Mouse (Mus musculus) ovary, postnatal 14 days (tissue): Measurements from ENCODE around the gene Trappc6a.

ENCODE experiments used
- DNase-seq: peaks from one replicate; pipeline ENCODE4 v3.0.0; 2022; ENCODE audit warnings: low spot score

The Trappc6a gene

GRCm38 (mm10) chr7:19508150-19508923 lies at the start of gene Trappc6a, which contains the start of gene Bloc1s3:
Gene Trappc6a (plus strand): TSS chr7:19508395.
Gene Bloc1s3 (minus strand): TSS chr7:19508367.
- peak; percentile 86 for DNase-seq

DNA sequence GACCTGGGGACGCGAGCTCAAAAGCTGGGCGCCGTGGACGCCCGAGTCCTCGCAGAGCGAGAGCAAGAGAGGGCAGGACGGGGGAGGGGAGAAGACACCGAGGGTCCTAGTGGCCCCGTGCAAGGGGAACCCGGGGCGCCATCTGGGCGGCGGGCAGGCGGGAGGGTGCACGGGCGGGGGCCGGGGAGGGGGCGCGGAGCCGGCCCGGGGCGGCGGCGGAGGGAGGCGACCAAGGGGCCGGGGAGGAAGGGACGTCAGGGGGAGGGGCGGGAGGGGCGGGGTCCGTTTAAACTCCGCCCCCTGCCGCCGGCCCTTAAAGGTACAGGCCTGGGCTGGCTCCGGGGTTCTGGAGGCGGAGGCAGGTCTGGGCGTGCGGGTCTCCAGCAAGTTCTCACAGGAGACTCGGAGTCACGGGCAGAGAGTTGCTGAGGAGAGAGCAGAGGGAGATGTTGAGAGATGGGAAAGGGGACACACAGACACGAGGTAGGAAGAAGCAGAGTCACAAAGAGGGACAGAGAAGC lies 49.5 kb upstream of the Trappc6a start, which contains the start of gene Mark4:
Gene Mark4, minus strand, starts transcription at position 231 of the 521 bp plus-strand sequence.
- peak; percentile 71 for DNase-seq

GRCm38 (mm10) chr7:19459144-19459870 lies 48.9 kb upstream of the Trappc6a start:
- DNase-seq = no peak

DNA sequence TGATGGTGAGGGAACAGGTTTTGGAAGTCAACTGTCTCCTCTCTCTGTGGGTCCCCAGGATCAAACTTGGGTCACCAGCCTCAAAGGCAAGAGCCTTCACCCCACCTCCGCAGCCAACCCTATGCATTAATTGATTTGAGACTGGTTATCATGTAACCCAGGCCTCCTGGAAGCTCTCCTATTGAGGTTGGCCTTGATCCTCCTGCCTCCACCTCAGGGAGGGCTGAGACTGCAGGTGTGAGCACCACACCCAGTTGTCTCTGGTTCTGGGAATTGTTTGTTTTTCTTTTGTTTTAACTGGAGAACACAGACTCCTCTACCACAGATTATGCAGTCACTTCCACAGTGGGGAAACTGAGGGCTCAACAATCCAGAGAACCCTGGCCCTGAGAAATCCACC lies 47.7 kb upstream of the Trappc6a start:
- no peak for DNase-seq

DNA sequence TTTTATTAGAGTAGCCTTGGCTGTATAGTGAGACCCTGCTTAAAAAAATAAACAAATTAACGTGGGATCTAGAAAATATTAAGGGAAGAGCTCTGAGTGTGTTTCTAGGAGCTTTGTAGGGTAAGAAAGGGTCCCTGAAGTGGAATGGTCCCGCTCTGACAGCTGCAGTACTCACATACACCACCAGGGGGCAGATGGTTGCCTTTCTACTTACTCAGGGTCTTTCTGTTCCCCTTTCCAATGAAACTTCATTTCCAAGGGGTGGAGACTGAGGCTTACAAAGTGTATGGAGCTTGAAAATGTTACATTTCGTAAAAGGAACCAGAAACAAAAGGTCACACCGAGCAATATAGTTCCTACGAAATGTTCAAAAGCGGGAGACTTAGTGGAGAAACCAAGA lies 46.7 kb upstream of the Trappc6a start:
- DNase-seq = peak; percentile 74

DNA sequence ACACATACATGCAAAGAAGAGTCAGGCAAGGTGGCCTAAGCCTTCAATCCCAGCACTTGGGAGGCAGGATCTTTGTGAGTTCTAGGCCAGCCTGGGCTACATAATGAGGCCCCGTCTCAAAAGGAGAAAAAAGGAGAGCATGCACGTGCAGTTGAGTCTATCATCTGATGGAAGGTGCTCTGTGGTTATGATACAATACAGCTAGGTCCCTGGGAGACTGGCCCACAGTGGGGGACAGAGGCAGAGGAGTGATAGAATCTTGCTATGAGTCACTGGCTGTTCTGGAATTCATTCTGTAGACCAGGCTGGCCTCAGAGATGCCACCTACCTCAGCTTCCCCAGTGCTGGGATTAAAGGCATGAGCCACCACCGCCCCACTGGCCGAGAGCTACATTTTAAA lies 45.8 kb upstream of the Trappc6a start:
- DNase-seq = no peak

GRCm38 (mm10) chr7:19462884-19463381 lies 45.3 kb upstream of the Trappc6a start, which contains the start of gene Exoc3l2:
Gene Exoc3l2 (plus strand): TSS chr7:19463331.
- no peak for DNase-seq

DNA sequence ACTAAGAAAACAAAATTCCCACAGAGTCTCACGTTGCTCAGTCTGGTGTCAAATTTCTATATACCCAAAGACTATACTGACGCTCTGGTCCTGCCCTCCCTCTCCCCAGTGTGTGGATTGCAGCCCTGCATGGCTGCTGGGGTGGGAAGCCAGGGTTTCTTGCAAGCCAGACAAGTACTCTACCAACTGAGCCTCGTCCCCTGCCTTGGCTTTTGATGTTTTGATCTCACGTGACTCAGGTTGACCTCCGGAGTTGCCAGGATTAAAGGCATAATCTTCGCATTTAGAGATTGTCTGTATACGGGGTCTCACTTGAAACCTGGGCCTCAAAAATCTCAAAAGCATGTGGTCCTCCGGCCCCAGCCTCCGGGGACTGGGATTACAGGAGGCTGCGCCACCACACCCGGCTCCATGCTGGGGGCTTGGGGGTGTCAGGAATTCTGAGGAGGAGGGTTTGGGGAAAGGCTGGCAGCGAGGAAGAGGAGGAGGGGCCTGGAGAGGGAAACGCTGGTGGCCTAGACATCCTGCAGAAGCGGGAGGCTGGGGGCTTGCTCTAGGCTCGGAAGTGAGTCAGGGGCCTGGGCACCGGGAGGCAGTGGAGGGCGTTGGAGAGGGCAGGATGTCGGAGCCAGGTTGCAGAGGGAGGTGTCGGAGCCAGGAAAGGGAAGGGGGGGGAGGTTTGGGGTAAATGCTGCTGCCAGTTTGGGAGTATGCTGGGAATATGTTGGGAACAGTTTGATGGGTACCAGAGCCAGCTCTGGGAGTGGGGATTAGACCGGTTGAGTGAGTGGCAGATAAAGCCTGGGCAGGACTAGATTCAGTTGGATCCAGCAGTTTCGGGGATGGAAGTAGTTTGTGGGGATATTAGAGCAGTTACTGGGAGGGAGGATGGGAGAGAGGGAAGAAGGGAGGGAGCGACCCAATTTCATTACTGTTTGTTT lies 43.6 kb upstream of the Trappc6a start:
- no peak for DNase-seq

DNA sequence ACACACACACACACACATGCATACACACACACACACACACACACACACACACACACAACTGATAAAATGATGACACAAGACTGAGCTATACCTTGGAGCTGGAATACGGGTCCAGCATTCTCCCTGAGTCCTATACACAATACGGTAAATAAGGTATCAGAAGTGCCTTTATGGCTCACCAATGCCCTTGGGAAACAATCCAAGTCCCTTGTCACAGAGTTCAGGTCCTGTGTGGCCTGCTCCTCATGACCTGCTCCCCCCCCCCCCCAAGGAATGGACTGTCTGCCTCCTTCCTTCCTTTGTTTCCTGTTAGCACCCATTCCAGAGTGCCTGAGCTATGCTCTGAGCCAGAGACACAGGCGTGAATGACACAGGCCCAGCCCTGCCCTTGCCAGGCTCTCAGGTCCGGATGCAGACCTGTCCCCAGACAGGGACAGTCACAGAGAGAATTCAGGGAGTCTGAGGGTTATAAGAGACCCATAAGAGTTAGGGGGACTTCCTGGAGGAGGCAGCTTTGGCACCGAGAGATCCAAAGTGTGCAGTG lies 41.5 kb upstream of the Trappc6a start:
- no peak for DNase-seq

GRCm38 (mm10) chr7:19467638-19468037 lies 40.6 kb upstream of the Trappc6a start:
- DNase-seq = no peak

- DNase-seq = no peak
These were observed 39.9 kb upstream of the Trappc6a start for GRCm38 (mm10) chr7:19468279-19468678.

- no peak for DNase-seq
These were observed 38.8 kb upstream of the Trappc6a start for GRCm38 (mm10) chr7:19469404-19469803.

GRCm38 (mm10) chr7:19470308-19470707 lies 37.9 kb upstream of the Trappc6a start:
- no peak for DNase-seq

GRCm38 (mm10) chr7:19472403-19472802 lies 35.8 kb upstream of the Trappc6a start:
- no peak for DNase-seq

DNA sequence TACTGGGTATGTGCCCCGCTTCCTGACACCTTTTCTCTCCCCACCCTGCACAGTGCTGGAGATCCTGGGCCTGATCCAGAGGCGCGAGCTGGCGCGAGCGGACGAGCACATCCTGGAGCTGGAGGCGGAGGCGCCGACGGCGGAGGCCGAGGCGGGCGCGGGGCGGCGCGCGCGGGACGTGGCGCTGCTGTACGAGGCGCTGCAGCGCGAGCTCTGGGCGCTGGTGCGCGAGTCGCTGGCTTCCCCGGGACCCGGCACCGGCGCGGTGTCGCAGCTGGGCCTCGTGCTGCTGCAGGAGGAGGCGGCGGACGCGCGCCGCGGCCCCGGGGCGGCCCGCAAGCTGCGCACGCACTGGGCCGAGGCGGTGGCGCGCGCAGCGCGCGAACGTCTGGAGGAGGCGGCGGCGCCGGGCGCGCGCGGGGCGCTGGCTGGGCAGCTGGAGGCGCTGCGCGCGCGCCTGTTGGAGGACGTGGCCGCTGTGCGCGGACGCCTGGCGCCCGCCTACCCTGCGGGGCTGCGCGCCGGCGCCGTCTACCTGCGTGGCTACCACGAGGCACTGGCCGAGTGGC lies 34.2 kb upstream of the Trappc6a start:
- peak; percentile 63 for DNase-seq

GRCm38 (mm10) chr7:19477084-19477483 lies 31.1 kb upstream of the Trappc6a start:
- DNase-seq = no peak

DNA sequence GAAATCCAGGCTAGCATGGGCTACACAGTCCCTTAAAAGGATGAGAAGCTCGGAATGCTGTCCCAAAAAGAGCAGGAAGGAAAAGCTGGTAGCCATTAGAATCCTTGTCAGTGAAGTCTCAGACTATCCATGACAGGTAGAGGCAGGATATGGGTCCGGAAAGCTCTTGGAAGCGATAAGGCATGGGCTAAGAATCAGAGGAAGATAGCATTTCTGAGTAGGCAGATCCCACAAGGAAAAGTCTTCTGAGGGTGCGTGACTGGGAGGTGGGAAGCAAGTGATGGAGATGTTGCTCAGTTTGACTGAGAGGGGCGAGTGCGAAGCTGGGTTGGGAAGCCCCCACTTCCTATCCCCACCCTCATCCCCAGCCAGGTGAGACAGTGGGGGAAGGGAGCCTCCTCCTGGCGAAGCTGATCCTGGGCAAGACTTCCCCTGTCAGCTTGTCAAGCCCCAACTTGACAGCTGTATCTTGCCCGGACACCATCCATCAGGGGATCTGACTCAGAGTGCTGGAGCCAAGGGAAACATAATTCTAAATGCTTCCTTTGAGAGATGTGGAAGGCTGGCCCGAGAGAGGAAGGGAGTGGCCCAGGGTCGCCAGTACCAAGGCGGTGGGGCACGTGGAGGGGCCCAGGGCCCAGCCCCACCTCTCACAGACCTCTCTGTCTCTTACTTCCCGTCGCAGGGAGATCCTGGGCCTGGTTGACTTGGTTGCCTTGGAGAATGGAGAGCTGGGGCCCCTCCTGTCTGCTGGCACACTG lies 30.4 kb upstream of the Trappc6a start:
- DNase-seq = no peak

DNA sequence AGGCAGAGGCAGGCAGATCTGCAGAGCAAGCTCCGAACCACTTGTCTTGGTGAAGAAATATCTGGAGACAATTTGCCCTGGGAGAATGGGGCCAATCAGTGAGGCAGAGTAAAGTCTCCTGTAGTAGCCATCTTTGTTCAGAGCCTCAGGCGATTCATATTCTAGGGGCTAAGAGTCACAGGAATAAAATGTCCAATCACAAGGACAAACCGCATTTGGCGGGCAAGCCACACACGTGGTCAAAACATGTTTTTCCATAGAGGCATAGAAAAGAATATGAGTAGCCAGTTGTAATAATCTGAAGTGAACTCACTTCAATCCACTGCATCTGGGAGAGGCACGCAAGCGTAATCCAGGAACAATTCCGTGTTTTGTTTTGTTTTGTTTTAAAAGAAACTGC lies 24.9 kb upstream of the Trappc6a start:
- no peak for DNase-seq

DNA sequence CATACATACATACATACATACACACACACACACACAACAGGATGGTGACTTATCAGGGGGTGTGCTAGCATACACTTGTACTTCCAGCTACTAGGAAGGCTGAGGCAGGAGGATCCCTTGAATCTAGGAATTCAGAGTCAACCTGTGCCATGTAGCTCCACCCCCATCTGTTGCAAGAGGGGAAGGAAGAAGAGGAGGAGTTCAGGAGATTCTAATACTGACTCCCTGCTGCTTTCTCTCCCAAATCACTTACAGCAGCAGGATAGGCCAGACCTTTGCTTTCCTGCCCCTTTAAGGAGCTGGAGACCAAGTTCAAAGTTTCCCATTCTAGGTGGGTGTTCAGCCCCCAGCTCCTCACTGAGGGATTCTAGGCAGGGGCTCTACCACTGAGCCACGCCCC lies 22.7 kb upstream of the Trappc6a start:
- no peak for DNase-seq

- no peak for DNase-seq
These were observed 21.6 kb upstream of the Trappc6a start for GRCm38 (mm10) chr7:19486549-19486948.
